Mouse (Mus musculus) limb, embryonic 15.5 days (tissue): Measurements from ENCODE around the gene Elavl1. TPM values are rescaled to one million over a fixed set of nuclear protein-coding genes. Genes with fewer than 3 reads are reported as not detected.

Source experiments
- ATAC-seq: fragments of 200-750 bp; cut with Nextera tagmentation; 2 replicates; pipeline ENCODE4 v1.8.0; 2017; ENCODE audit warnings: low read depth, moderate TSS enrichment; ENCODE audit not compliant: insufficient number of reproducible peaks, low FRiP score, low TSS enrichment
- H3K27ac ChIP-seq: fragments of 300-500 bp; sonication (generic); 2 replicates; pipeline ENCODE4 v1.5.1; 2015; ENCODE audit warnings: moderate library complexity, mild to moderate bottlenecking, inconsistent platforms
- H3K27me3 ChIP-seq: fragments of 300-500 bp; sonication (generic); 2 replicates; pipeline ENCODE4 v1.6.1; 2015; ENCODE audit warnings: inconsistent platforms
- H3K36me3 ChIP-seq: fragments of 300-500 bp; sonication (generic); 2 replicates; pipeline ENCODE4 v1.6.1; 2015; ENCODE audit warnings: inconsistent platforms
- H3K4me1 ChIP-seq: fragments of 300-500 bp; sonication (generic); 2 replicates; pipeline ENCODE4 v1.6.1; 2015; ENCODE audit warnings: inconsistent platforms
- H3K4me2 ChIP-seq: fragments of 300-500 bp; sonication (generic); 2 replicates; pipeline ENCODE4 v1.6.1; 2015; ENCODE audit warnings: mild to moderate bottlenecking, inconsistent platforms
- H3K4me3 ChIP-seq: fragments of 300-500 bp; sonication (generic); 2 replicates; pipeline ENCODE4 v1.5.1; 2015; ENCODE audit warnings: mild to moderate bottlenecking, inconsistent platforms
- H3K9ac ChIP-seq: fragments of 300-500 bp; sonication (generic); 2 replicates; pipeline ENCODE4 v1.6.1; 2015; ENCODE audit warnings: inconsistent platforms
- H3K9me3 ChIP-seq: fragments of 300-500 bp; sonication (generic); 2 replicates; pipeline ENCODE4 v1.6.1; 2016; ENCODE audit warnings: inconsistent platforms
- WGBS: fragments of 180-500 bp; shearing (Covaris S2); methylation state at CpG from one replicate; pipeline ENCODE4 v1.1.7; 2015; 5-methylcytosine and 5-hydroxymethylcytosine counted together
- polyA plus RNA-seq: library from polyadenylated mRNA; unstranded; fragments of >200 nt; fragmentation: Nextera tagmentation; extraction: Ambion mirVana; gene quantifications from 2 replicates; pipeline ENCODE4 v1.2.1, GENCODE M21; 2015

Elavl1 gene
- polyA plus RNA-seq, 1 experiment from 2014 or later = 209 TPM

- no peaks in the 10 kb centered on the region for H3K9me3 ChIP-seq
- H3K27me3 ChIP-seq = no peaks in the 10 kb centered on the region
- H3K27ac ChIP-seq = peak within 1 kb of the TSS; percentile 96
- peak within 1 kb of the TSS; percentile 78 for H3K4me3 ChIP-seq
- ATAC-seq = peak; percentile 93
- H3K9ac ChIP-seq = peak within 1 kb of the TSS; percentile 67
- H3K4me1 ChIP-seq = peaks cover 27% of the 10 kb centered on the region
- peaks cover 22% of the 10 kb centered on the region for H3K36me3 ChIP-seq
- peak within 1 kb of the TSS; percentile 74 for H3K4me2 ChIP-seq
- under 1% methylated on average over 71 of the region's 71 CpGs for WGBS
Measured at GRCm38 (mm10) chr8:4238434-4239192, 86.6 kb downstream of the Elavl1 start, which contains the start of the genes Map2k7 and Gm49320. Gene Map2k7, plus strand, starts transcription at chr8:4238740. Gene Gm49320, plus strand, starts transcription at chr8:4238865.

DNA sequence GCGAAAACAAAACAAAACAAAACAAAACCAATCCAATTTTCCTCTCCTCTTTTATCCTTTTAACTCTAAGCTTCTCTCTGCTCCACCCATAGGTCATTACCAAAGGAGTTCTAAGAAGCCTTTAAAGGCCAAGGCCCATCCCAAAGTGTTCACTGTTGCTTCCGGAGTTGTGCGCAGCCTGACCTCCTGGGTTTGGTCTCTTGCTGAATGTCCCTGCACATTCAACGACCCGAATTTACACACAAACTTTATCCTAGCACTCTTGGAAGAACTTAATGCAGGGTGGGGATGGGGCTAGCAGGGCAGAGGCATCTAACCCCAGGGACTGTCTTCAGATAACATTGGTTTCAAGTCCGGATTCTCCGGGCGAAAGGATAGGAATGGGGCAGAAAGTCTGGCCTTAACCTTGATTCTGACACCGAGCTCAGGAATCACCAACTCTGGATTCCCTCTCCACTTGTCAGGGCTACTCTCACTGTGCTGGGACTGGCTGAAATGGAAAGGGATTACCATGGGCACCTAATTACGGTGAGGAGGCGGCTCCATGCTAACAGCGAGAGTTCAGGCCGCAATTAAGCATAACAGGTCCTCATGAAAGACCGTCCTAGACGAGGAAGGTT is 87.3 kb downstream of the Elavl1 start:
- Histone ChIP-seq H3K9ac (peak overlapping the region; percentile 67), H3K27ac (peak overlapping the region; percentile 96), H3K9me3 (no peaks in the 10 kb centered on the region), H3K4me3 (peak overlapping the region; percentile 78), H3K36me3 (peaks cover 15% of the 10 kb centered on the region), H3K4me2 (peak overlapping the region; percentile 64), H3K27me3 (no peaks in the 10 kb centered on the region), H3K4me1 (peaks cover 27% of the 10 kb centered on the region)
- 0 out of 2 replicates have a peak, but pooled peaks have one; percentile 0 for ATAC-seq
- WGBS = 21% methylated on average over 15 of the region's 15 CpGs

Other genes starting within 250 kb of the Elavl1 start
- gene Cd209f, start 219.6 kb downstream of the Elavl1 start, polyA plus RNA-seq = not detected in 2 replicates
- gene Cd209g, start 191.3 kb downstream of the Elavl1 start, polyA plus RNA-seq = not detected in 2 replicates
- 28.7 and 30.1 TPM in 2 replicates for gene Evi5l, start 158.8 kb downstream of the Elavl1 start, polyA plus RNA-seq
- 0.73 and 0.86 TPM in 2 replicates for gene Prr36, start 108.0 kb downstream of the Elavl1 start, polyA plus RNA-seq
- 2.3 TPM in 2 replicates for gene Lrrc8e, start 98.6 kb downstream of the Elavl1 start, polyA plus RNA-seq
- 25.1 and 27.1 TPM in 2 replicates for gene Map2k7, start 86.7 kb downstream of the Elavl1 start, polyA plus RNA-seq
- gene Gm49320, start 86.5 kb downstream of the Elavl1 start, polyA plus RNA-seq = 0.90 and 1.4 TPM in 2 replicates
- 2.8 and 4.2 TPM in 2 replicates for gene Tgfbr3l, start 77.2 kb downstream of the Elavl1 start, polyA plus RNA-seq
- 50.6 and 55.9 TPM in 2 replicates for gene Snapc2, start 72.3 kb downstream of the Elavl1 start, polyA plus RNA-seq
- gene Ctxn1, start 66.1 kb downstream of the Elavl1 start, polyA plus RNA-seq = 46.2 and 49.8 TPM in 2 replicates
- gene Timm44, start 49.5 kb downstream of the Elavl1 start, polyA plus RNA-seq = 52.0 and 52.9 TPM in 2 replicates
- gene Ccl25, start 203 bp downstream of the Elavl1 start, polyA plus RNA-seq = 13.5 and 13.7 TPM in 2 replicates
- gene Cers4, start 167.6 kb upstream of the Elavl1 start, polyA plus RNA-seq = 14.7 and 15.3 TPM in 2 replicates